Mouse (Mus musculus) forebrain, embryonic 11.5 days (tissue): ENCODE data around the gene Clasrp. TPM values are rescaled to one million over a fixed set of nuclear protein-coding genes. Genes with fewer than 3 reads are reported as not detected.

ENCODE experiments used
- ATAC-seq: fragments of 200-750 bp; cut with Nextera tagmentation; replicated peaks from 2 replicates; pipeline ENCODE4 v1.8.0; 2017; ENCODE audit warnings: moderate TSS enrichment; ENCODE audit not compliant: low FRiP score
- DNase-seq: peaks from one replicate; pipeline ENCODE4 v3.0.0-alpha.2; 2017; ENCODE audit warnings: low spot score
- H3K27ac ChIP-seq: fragments of 300-500 bp; sonication (generic); 2 replicates; pipeline ENCODE4 v1.5.1; 2014; ENCODE audit warnings: low read depth, low read length
- H3K27me3 ChIP-seq: fragments of 300-500 bp; sonication (generic); 2 replicates; pipeline ENCODE4 v1.6.1; 2014; ENCODE audit warnings: mild to moderate bottlenecking, low read length, mixed read lengths; ENCODE audit not compliant: control insufficient read depth, insufficient read depth
- H3K36me3 ChIP-seq: fragments of 300-500 bp; sonication (generic); 2 replicates; pipeline ENCODE4 v1.6.1; 2014; ENCODE audit warnings: mild to moderate bottlenecking, low read length, moderate library complexity, mixed read lengths; ENCODE audit not compliant: control insufficient read depth, insufficient read depth
- H3K4me1 ChIP-seq: fragments of 300-500 bp; sonication (generic); replicated peaks from 2 replicates; pipeline ENCODE4 v1.6.1; 2014; ENCODE audit warnings: low read length, mixed read lengths; ENCODE audit not compliant: control insufficient read depth, insufficient read depth
- H3K4me2 ChIP-seq: fragments of 300-500 bp; sonication (generic); 2 replicates; pipeline ENCODE4 v1.6.1; 2014; ENCODE audit warnings: low read depth, mild to moderate bottlenecking, low read length, moderate library complexity, mixed read lengths; ENCODE audit not compliant: severe bottlenecking
- H3K4me3 ChIP-seq: fragments of 300-500 bp; sonication (generic); 2 replicates; pipeline ENCODE4 v1.5.1; 2014; ENCODE audit warnings: low read depth, low read length
- H3K9ac ChIP-seq: fragments of 300-500 bp; sonication (generic); 2 replicates; pipeline ENCODE4 v1.6.1; 2014; ENCODE audit warnings: low read length
- H3K9me3 ChIP-seq: fragments of 300-500 bp; sonication (generic); 2 replicates; pipeline ENCODE4 v1.6.1; 2016; ENCODE audit warnings: low read length, mixed read lengths; ENCODE audit not compliant: control insufficient read depth
- WGBS: fragments of 180-500 bp; shearing (Covaris S2); extraction: QIAGEN DNeasy Blood & Tissue Kit; methylation state at CpG from one replicate; pipeline ENCODE4 v1.1.7; 2014; 5-methylcytosine and 5-hydroxymethylcytosine counted together
- polyA plus RNA-seq: library from polyadenylated mRNA; unstranded; fragments of >200 nt; fragmentation: Nextera tagmentation; extraction: Ambion mirVana; gene quantifications from 2 replicates; pipeline ENCODE4 v1.2.1, GENCODE M21; 2014

Gene Clasrp
- polyA plus RNA-seq, 1 experiment from 2014 or later, result 64.1 TPM

DNA sequence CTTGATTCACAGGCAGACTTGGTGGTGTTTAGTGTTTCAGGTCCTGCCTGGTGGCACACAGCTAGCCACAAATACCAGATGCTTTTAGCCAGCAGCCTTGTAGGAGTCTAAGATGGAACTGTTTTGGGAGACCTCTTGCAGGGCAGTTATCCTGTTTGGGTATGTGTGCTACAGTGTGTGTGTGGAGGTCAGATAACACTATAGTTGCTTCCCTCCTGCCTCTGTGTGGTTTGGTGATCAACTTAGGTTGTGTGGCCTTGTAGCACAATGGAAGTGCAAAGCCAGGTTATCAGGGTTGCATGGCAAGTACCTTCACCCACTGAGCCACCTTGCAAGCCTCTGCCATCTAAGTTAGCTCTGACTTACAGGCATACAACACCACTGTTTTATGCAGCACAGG is 28.4 kb upstream of the Clasrp start:
- DNase-seq (no peak), ATAC-seq (no peak)
- H3K9ac ChIP-seq, result no peak overlapping the region
- no peak overlapping the region for H3K4me2 ChIP-seq
- no peaks in the 10 kb centered on the region for H3K4me1 ChIP-seq
- H3K27ac ChIP-seq, result no peak overlapping the region
- peaks cover 13% of the 10 kb centered on the region for H3K36me3 ChIP-seq
- no peaks in the 10 kb centered on the region for H3K27me3 ChIP-seq
- no peak overlapping the region for H3K4me3 ChIP-seq
- H3K9me3 ChIP-seq, result no peaks in the 10 kb centered on the region

DNA sequence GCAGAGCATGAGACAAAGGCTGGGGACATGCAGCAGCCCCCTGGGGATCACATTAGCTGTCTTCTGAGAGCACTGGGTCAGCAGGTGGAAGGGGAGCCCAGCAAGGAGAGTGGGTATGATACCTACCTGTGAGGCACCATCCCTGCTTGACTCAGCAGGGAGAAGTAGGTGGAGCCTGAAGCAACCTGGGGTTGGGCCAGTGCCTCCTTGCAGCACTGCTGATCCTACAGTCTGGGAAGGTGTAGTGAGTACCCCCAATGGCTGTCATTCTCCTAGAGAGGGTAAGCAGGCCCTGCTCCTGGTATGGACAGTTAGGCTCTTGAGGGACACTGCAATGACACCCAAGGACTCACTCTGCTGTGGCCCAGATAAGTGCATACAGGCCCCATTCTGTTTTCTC is 28.0 kb upstream of the Clasrp start:
- Histone ChIP-seq H3K9ac (no peak overlapping the region), H3K27me3 (no peaks in the 10 kb centered on the region), H3K4me2 (no peak overlapping the region), H3K4me3 (no peak overlapping the region), H3K36me3 (peaks cover 13% of the 10 kb centered on the region), H3K9me3 (no peaks in the 10 kb centered on the region), H3K4me1 (no peaks in the 10 kb centered on the region), H3K27ac (no peak overlapping the region)
- no peak for ATAC-seq
- no peak for DNase-seq

DNA sequence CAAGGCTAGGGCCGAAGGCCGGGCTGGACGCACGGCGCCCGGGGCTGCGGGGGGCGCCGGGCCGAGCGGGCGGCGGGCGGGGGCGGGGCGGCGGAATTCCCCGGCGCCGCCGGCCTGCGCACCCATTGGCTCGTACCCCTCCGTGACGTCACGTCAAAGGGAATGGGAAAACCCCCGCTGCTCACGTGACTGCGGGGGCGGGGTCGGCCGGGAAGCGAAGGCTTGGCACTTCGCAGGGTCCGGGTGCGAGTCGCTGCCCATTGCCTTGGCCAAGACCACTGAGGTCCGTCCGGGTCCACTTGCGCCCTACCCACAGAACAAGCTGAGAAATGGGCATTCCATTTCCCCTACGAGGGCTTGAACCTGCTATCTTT is 25.1 kb upstream of the Clasrp start, which contains the start of gene Relb:
Relb (minus strand) TSS at position 78 of the 374 bp plus-strand sequence.
- WGBS, result under 1% methylated on average over 36 of the region's 41 CpGs
- H3K4me1 ChIP-seq, result no peaks in the 10 kb centered on the region
- ATAC-seq, result peak; percentile 72
- H3K9ac ChIP-seq, result peak within 1 kb of the TSS; percentile 24
- H3K4me2 ChIP-seq, result peak within 1 kb of the TSS; percentile 97
- H3K27me3 ChIP-seq, result no peaks in the 10 kb centered on the region
- DNase-seq, result peak; percentile 94
- no peaks in the 10 kb centered on the region for H3K9me3 ChIP-seq
- peak within 1 kb of the TSS; percentile 55; the same call in 1 of the 2 replicates for H3K27ac ChIP-seq
- H3K36me3 ChIP-seq, result peaks cover 2% of the 10 kb centered on the region; the same call in 1 of the 2 replicates
- H3K4me3 ChIP-seq, result peak within 1 kb of the TSS; percentile 62

DNA sequence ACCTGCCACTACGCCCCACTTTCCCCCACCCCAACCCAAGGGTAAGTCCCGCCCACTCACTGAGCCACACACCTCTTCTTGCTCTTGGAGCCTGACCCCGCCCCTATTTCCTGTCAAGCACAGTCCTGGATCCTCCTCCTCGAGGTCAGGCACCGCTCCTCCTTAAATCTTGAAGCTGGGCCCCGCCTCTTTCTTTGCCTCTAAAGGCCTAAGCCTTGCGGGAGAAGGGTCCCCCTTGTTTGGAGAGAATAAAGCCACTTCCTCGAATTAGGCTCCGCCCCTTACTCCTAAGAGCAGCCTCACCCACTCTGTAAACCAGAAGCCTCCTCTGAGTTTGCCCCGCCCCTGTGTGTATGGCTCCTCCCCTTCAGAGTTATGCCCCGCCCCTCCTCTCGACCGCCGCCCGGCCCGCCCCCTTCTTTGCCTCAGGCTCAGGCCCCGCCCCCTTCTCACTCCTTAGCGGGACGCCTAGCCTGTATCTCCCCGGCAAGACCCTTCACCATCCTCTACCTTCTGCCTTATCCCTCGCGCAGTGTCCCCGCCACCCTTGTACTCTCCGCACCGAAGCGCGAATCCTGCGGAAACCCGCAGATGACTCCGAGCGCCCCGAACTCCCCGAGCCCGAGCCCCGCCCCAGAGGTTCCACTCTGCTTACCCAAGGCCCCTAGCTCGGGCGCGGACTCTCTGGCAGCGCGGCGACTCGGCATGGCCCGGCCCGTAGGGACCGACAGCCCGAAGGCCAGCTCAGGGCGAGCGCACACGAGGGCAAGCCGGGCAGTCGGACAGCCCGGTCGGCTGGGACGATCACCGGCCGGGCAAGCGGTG is 24.5 kb upstream of the Clasrp start:
- Histone ChIP-seq H3K27ac (peak overlapping the region; percentile 55; the same call in 1 of the 2 replicates), H3K27me3 (no peaks in the 10 kb centered on the region), H3K36me3 (peaks cover 2% of the 10 kb centered on the region; the same call in 1 of the 2 replicates), H3K4me2 (peak overlapping the region; percentile 97), H3K9ac (peak overlapping the region; percentile 24), H3K4me3 (peak overlapping the region; percentile 62), H3K9me3 (no peaks in the 10 kb centered on the region), H3K4me1 (no peaks in the 10 kb centered on the region)
- WGBS, result 2% methylated on average over 56 of the region's 57 CpGs
- ATAC-seq, result peak; percentile 88
- DNase-seq, result peak; percentile 94

DNA sequence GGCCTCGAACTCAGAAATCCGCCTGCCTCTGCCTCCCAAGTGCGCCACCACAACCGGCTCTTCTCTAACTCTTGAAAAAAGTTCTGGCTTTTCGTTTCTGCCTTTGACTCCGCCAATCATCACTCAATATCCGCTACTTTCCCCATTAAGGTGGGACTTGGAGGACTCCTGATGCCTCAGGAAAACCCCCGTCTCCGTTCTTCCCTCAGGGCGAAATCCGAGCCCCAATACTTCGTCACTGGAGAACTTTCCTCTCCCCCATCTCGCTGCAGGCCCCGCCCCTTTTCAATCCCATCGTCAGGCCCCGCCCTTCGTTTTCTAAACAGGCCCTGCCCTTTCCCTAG is 23.9 kb upstream of the Clasrp start:
- H3K27ac ChIP-seq, result no peak overlapping the region
- peak overlapping the region; percentile 62 for H3K4me3 ChIP-seq
- no peak overlapping the region for H3K9ac ChIP-seq
- peak; percentile 11; the same call in 1 of the 2 replicates for ATAC-seq
- WGBS, result 17% methylated on average over 17 of the region's 17 CpGs
- no peaks in the 10 kb centered on the region for H3K9me3 ChIP-seq
- DNase-seq, result no peak
- H3K36me3 ChIP-seq, result 0 out of 2 replicates have a peak, but pooled peaks cover 2% of the 10 kb centered on the region
- no peaks in the 10 kb centered on the region for H3K4me1 ChIP-seq
- no peaks in the 10 kb centered on the region for H3K27me3 ChIP-seq
- H3K4me2 ChIP-seq, result peak overlapping the region; percentile 97; the same call in 1 of the 2 replicates

DNA sequence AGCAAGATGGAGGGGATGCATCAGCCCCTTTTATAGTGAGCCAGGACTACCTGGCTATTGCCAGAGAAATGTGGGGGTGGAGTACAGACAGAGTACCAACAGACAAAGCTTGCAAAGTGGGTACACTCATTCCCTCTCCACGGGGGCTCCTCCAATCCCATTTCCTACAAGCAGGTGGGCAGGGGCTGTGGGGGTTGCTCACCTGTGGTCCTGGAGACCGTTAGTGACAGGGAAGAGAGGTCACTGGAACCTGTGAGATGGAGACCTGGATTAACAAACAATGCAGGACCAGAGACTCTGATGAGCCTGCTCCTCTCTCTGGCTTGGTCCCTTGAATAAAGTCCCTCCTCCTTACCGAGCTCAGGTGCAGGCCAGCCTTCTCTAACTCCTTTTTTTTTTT is 23.4 kb upstream of the Clasrp start:
- ATAC-seq (no peak), DNase-seq (no peak)
- no peaks in the 10 kb centered on the region for H3K9me3 ChIP-seq
- no peak overlapping the region for H3K27ac ChIP-seq
- no peak overlapping the region for H3K9ac ChIP-seq
- WGBS, result 71% methylated on average over 3 of the region's 3 CpGs
- H3K4me3 ChIP-seq, result no peak overlapping the region
- no peaks in the 10 kb centered on the region for H3K27me3 ChIP-seq
- H3K4me2 ChIP-seq, result peak overlapping the region; percentile 97; the same call in 1 of the 2 replicates
- H3K36me3 ChIP-seq, result 0 out of 2 replicates have a peak, but pooled peaks cover under 1% of the 10 kb centered on the region
- H3K4me1 ChIP-seq, result no peaks in the 10 kb centered on the region

DNA sequence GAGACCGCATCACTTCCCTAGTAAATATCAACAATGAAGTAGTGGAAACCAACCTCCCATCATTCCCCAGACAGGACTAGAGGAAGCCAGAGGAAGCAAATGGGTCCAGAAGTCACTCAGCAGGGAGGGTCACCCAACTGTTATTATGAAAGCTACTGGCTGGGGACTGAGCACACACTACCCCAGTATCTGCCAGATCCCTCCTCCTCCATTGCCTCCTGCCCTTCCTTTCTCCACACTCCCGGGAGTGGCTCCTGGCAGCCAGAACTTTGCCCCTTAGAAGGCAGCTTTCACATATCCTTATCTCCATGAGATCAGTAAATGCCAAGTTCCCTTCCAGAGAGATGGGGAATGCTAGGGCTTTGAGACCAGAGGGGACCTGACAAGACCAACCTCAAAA is 19.1 kb upstream of the Clasrp start:
- Histone ChIP-seq H3K4me3 (no peak overlapping the region), H3K9me3 (no peaks in the 10 kb centered on the region), H3K4me1 (peaks cover 5% of the 10 kb centered on the region; the same call in 1 of the 2 replicates), H3K27me3 (no peaks in the 10 kb centered on the region), H3K4me2 (no peak overlapping the region), H3K9ac (no peak overlapping the region), H3K27ac (no peak overlapping the region), H3K36me3 (no peaks in the 10 kb centered on the region)
- WGBS, result 70% methylated on average over 2 of the region's 2 CpGs
- no peak for ATAC-seq
- DNase-seq, result no peak

DNA sequence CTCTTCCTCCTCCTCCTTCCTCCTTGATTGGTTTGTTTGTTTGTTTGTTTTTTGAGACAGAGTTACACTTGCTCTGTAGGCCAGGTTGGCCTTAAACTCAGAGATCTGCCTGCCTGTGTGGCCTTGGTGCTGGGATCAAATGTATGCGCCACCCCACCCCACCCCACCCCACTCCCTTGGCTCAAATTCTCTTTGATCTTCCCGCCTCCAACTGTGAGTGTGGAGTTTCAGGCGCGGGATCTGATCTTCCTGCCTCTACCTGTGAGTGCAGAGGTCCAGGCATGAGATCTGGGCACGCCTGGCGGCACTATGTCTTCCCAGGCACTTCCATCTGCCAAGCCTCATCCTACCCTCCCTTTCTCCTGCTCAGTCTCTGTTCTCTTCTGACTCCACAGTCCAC is 18.0 kb upstream of the Clasrp start:
- H3K9ac ChIP-seq, result no peak overlapping the region
- H3K4me3 ChIP-seq, result no peak overlapping the region
- H3K36me3 ChIP-seq, result no peaks in the 10 kb centered on the region
- DNase-seq, result no peak
- no peaks in the 10 kb centered on the region for H3K27me3 ChIP-seq
- WGBS, result 48% methylated on average over 6 of the region's 6 CpGs
- H3K27ac ChIP-seq, result no peak overlapping the region
- no peaks in the 10 kb centered on the region for H3K9me3 ChIP-seq
- no peak for ATAC-seq
- H3K4me2 ChIP-seq, result no peak overlapping the region
- peaks cover 5% of the 10 kb centered on the region; the same call in 1 of the 2 replicates for H3K4me1 ChIP-seq

DNA sequence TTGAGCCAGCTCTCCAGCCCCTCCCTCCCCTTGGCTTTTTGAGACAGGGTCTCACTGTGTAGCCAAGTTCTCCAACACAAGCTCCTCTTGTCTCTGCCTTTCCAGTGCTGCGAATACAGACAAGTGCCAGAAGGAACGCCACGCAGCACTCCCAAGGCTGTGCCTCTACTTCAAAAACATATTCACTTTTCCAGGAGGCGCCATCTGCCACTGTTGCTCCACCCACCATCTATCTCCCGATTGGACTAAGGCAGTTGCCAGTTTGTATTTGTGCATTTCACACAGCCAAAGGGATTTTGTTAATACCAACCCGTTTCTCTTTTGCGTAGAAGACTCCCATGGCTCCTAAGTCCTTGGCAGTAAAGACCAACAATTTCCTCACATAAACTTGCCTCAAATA is 16.5 kb upstream of the Clasrp start:
- Histone ChIP-seq H3K9me3 (no peaks in the 10 kb centered on the region), H3K4me2 (no peak overlapping the region), H3K4me3 (no peak overlapping the region), H3K36me3 (no peaks in the 10 kb centered on the region), H3K27ac (no peak overlapping the region), H3K9ac (no peak overlapping the region), H3K27me3 (no peaks in the 10 kb centered on the region), H3K4me1 (peaks cover 5% of the 10 kb centered on the region; the same call in 1 of the 2 replicates)
- no peak for DNase-seq
- WGBS, result 90% methylated on average over 7 of the region's 7 CpGs
- no peak for ATAC-seq
